Mouse (Mus musculus): Measurements from ENCODE around the gene Spen.
"Not testable (repeated sequence)": the region's sequence is repeated elsewhere in the genome, so short reads cannot be mapped to it uniquely, and the experiment has no call there.

Gene Spen

DNA sequence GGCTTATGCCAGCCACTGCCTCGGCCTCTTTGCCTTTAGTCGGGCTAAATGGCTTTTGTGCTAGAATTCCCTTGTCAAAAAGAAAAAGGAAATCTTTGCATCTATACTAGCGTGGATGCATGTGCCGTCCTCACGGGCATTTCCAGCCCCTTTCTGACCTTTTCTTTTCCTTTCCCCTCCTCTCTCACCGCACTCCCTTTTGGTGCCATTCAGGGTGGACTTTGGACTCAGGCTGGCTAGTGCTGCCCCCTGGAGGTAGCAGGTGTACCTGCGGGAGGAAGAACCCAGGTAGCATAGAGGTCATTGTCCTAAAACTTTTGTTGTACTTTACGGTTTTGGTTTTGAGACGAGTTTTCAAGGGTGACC lies 21.5 kb upstream of the Spen start:
- DNase-seq (ENCODE audit: low read depth, low spot score), result peak; percentile 85

DNA sequence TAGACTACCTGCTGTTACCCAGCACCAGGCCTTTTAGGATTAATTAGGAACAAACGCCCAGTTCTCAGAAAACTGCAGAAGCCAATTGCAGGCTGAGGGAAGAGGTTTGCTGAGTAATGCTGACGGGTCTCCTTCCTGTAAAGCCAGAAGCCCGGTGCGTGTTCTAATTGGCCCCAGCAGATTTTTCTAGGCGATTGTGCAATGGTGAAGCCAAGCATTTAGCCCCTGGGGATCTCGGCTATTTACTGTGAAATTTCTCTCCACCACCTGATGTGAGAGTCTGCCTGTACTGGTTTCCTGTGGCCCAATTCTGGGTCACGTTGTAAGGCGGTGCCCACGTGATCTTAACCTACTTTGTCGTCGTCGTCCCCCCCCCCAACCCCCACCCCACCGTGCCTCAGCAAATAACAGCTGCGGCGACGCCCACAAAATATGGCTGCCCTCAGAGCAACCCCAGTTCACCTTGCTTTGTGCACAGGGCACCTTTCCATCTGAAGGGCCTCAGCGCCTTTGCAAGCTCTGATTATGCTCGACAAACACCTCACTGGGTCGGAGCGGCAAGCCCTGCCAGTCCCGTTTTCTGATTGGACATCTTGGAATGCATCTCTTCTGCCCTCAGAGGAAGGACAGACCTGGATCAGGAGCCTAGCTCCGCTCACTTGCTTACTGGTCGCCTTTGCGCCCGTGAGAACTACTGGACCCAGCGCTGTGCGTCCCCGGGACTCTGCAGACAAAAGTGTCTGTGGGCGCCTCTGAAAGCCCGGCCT lies 20.9 kb upstream of the Spen start:
- DNase-seq (ENCODE audit: low read depth, low spot score), result peak; percentile 76

DNA sequence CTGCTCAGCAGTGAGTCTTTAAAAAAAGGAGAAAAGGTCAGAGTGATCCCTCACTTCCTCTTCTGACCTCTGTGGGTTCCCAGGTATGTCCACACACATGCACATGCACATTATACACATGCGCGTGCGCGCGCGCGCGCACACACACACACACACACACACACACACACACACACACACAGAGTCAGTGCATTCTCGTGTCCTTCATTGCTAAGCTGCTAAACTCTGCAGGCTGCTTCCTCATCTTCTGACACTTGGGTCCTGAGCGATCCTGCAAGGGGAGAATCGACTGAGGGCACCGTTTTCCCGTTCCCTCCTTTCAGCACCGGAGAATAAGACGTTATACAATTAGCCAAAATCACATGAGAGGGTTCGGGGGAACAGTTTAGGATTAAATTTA lies 20.3 kb upstream of the Spen start:
- no peak for DNase-seq (ENCODE audit: low read depth, low spot score)

DNA sequence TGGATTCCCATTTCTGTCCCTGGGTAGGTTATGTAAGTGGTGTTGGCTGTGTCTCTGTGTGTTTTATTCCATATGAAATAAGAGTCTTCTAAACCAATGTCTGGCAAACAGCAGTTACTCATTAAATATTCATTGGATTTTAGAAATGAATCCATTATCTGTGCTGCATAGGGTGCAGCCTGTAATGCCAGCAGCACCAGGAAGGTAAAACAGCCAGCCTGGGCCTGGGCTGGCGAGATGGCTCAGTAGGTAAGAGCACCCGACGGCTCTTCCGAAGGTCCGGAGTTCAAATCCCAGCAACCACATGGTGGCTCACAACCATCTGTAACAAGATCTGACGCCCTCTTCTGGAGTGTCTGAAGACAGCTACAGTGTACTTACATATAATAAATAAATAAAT lies 17.8 kb upstream of the Spen start:
- not testable (repeated sequence) for DNase-seq (ENCODE audit: low read depth, low spot score)

GRCm38 (mm10) chr4:141554255-141554865 lies 16.0 kb upstream of the Spen start:
- DNase-seq (ENCODE audit: low read depth, low spot score), result not testable (repeated sequence)

GRCm38 (mm10) chr4:141552484-141552883 lies 14.1 kb upstream of the Spen start:
- no peak for DNase-seq (ENCODE audit: low read depth, low spot score)

- DNase-seq (ENCODE audit: low read depth, low spot score), result no peak
Observed at GRCm38 (mm10) chr4:141547299-141547698, 8.9 kb upstream of the Spen start.

GRCm38 (mm10) chr4:141546334-141547200 lies 8.2 kb upstream of the Spen start:
- DNase-seq (ENCODE audit: low read depth, low spot score), result peak; percentile 94

DNA sequence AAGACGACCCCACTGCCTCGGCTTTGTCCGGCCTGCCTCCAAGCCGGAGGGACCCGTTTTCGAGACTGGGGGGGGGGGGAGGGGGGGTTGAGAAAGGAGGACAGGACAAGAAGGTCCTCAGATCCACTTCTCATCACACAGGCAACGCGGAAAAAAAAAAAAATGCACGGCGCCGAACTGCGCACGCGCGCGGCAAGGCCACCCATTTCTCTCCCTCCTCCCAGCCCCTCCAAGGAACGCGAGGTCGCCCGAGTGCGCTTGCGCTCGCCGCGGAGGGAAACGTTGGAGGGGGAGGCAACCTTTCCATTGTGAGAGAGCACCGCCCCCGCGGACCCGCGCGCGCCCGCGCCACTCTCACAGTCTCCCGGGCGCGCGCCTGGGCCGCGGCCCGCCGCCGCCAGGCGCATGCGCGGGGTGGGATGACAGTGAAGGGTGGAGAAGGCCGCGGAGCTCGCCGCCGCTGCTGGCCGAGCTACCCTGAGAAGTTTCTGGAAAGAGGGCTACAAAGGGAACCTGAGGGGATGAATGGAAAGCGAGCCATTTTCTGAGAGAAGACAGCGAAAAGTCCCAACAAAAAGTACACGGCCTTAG lies 7.4 kb upstream of the Spen start:
- DNase-seq (ENCODE audit: low read depth, low spot score), result peak; percentile 100

GRCm38 (mm10) chr4:141545071-141545742 lies 6.8 kb upstream of the Spen start:
- peak; percentile 62 for DNase-seq (ENCODE audit: low read depth, low spot score)

DNA sequence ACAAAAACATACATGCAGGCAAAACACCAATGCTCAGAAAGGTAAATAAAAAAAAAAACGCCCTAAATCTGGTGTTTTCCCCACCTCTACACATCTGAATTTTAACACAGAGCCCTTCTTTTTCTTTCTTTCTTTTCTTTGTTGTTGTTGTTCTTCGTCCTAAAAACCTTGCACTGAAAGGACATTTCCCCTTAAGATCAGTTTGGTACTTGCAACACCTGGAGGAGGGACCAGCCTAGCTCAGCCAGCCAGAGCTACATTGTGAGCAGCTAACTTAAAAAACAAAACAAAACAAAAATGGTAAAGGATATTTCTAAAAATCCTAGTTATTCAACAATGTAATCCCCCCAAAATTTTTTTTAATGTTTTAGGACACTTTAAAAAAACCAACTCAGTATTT lies 6.1 kb upstream of the Spen start:
- no peak for DNase-seq (ENCODE audit: low read depth, low spot score)

DNA sequence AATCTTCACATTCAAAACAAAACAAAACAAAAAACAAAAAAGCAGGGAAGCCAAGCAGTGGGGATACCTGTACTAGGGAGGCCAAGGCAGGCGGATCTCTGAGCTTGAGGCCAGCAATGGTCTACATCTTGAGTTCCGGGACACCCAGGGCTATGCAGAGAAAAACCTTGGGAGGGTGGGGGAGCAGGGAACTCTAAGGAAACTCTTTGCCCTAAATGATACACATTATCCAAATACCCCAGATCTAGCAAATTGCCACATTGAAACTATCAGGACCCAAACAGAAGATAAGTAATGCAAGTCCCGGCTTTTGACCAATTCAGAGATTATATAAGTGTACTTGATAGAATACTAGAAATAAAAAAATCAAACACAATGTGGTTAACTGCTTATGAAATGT lies 5.2 kb upstream of the Spen start:
- no peak for DNase-seq (ENCODE audit: low read depth, low spot score)

- peak; percentile 47 for DNase-seq (ENCODE audit: low read depth, low spot score)
Observed at GRCm38 (mm10) chr4:141541851-141542250, 3.5 kb upstream of the Spen start.

GRCm38 (mm10) chr4:141540844-141541243 lies 2.4 kb upstream of the Spen start:
- DNase-seq (ENCODE audit: low read depth, low spot score), result no peak

- DNase-seq (ENCODE audit: low read depth, low spot score), result no peak
Observed at GRCm38 (mm10) chr4:141539213-141539767, 893 bp upstream of the Spen start.

GRCm38 (mm10) chr4:141537706-141538407 lies 540 bp downstream of the Spen start:
- peak; percentile 21 for DNase-seq (ENCODE audit: low read depth, low spot score)

GRCm38 (mm10) chr4:141537226-141537610 lies 1.2 kb downstream of the Spen start:
- DNase-seq (ENCODE audit: low read depth, low spot score), result no peak

DNA sequence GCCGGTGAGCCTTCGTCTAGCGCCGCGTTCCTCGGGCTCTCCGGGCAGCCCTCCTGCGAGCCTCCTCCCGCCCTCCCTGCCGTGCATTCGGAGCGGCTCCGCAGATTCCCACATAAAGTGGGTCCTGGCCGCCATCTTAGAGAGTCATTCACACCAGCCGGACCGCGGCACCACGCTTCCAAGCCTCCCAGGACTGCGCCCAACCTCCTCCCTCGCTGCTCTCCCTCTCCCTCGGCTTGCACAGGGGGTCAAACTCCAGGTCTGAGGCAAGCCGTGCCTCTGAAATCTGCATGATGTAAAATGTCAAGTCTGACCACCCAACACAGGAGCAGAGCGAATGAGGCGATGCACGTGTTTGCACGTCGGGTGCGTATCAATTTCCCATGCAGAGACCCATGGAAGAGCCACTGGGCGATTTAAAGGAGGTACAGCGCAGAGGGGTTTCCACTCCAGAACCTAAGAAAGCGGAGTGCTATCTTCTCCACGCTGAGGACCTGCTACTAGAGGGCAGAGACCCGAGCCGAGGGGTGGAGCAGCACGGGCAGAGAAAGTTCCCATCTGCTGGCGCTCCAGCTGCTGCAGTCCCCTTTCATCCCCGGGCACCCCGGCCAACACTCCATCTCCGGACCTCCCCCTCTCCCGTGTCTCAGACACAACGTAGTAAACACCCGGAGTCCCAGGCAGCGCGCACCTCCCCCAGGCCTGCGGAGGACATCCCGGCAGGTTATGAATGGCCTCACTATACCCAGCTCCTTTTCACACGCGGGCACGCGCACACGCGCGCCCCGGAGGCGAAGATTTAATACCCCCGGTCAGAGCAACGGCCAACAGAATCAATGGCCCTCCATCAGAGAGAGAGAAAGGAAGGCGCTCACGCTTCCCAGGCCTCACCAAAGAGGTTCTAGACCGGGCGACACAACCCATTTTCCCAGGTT lies 1.8 kb downstream of the Spen start:
- peak; percentile 93 for DNase-seq (ENCODE audit: low read depth, low spot score)

DNA sequence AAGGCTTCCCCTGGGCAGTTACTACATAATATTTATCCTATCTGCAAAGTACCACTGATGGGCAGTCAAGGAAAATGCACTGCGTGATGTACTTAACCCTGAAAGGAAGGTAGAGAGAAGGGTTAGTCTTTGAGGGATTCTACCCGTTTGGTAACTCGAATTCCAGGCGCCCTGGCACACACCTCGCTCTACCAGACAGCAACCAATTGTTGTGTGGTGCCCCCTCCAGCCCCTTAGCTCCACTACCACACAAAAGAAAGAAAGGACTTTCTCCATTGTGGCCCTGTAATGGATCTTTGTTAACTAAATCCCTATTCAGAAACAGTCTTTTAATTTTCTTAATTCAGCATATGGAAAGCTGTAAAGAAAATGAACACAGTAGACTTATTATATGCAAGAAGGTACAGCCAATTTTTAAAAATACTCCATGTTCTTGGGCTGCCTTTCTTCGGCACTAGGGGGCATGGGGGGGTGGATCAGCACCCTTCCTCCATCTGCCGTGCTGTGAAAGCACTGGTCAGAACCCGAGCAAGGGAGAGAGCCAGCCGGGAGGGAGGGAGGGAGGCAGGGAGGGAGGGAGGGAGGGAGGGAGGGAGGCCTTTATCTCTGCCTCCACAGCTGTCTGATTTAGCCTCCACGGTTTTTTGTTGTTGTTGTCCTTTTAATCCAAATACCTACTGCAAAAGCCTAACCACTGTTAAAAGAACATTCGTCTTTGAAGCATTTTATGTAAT lies 3.3 kb downstream of the Spen start:
- DNase-seq (ENCODE audit: low read depth, low spot score), result peak; percentile 76

Measured in mesoderm, embryonic 11.5 days (tissue).